Mouse (Mus musculus) intestine, postnatal 0 days (tissue): Measurements from ENCODE around the gene Trnp1. TPM values are rescaled to one million over a fixed set of nuclear protein-coding genes. Genes with fewer than 3 reads are reported as not detected.

Source experiments
- ATAC-seq: fragments of 200-750 bp; cut with Nextera tagmentation; 2 replicates; pipeline ENCODE4 v1.8.0; 2017; ENCODE audit warnings: mild to moderate bottlenecking, moderate TSS enrichment, moderate library complexity
- H3K27ac ChIP-seq: fragments of 300-500 bp; sonication (generic); 2 replicates; pipeline ENCODE4 v1.5.1; 2014; ENCODE audit warnings: mild to moderate bottlenecking, low read depth, low read length, moderate library complexity
- H3K27me3 ChIP-seq: fragments of 300-500 bp; sonication (generic); replicated peaks from 2 replicates; pipeline ENCODE4 v1.6.1; 2014; ENCODE audit warnings: low read length, mixed read lengths; ENCODE audit not compliant: control insufficient read depth, insufficient read depth
- H3K36me3 ChIP-seq: fragments of 300-500 bp; sonication (generic); 2 replicates; pipeline ENCODE4 v1.6.1; 2014; ENCODE audit warnings: mild to moderate bottlenecking, moderate library complexity; ENCODE audit not compliant: control insufficient read depth, insufficient read depth
- H3K4me1 ChIP-seq: fragments of 300-500 bp; sonication (generic); replicated peaks from 2 replicates; pipeline ENCODE4 v1.6.1; 2014; ENCODE audit warnings: antibody characterized with exemption, low read length, mixed read lengths; ENCODE audit not compliant: control insufficient read depth, insufficient read depth
- H3K4me2 ChIP-seq: fragments of 300-500 bp; sonication (generic); replicated peaks from 2 replicates; pipeline ENCODE4 v1.6.1; 2014; ENCODE audit warnings: low read depth, mild to moderate bottlenecking, moderate library complexity
- H3K4me3 ChIP-seq: fragments of 300-500 bp; sonication (generic); 2 replicates; pipeline ENCODE4 v1.5.1; 2014; ENCODE audit warnings: low read depth, low read length
- H3K9ac ChIP-seq: fragments of 300-500 bp; sonication (generic); 2 replicates; pipeline ENCODE4 v1.6.1; 2014; ENCODE audit warnings: mild to moderate bottlenecking, low read depth, low read length
- H3K9me3 ChIP-seq: fragments of 300-500 bp; sonication (generic); 2 replicates; pipeline ENCODE4 v1.6.1; 2016; ENCODE audit warnings: mixed run types; ENCODE audit not compliant: control insufficient read depth
- CTCF ChIP-seq: sonication (generic); IDR thresholded peaks from 2 replicates; pipeline ENCODE4 v1.5.1; 2016; ENCODE audit warnings: low read depth, mild to moderate bottlenecking, control low read depth, antibody characterized with exemption, moderate library complexity
- WGBS: fragments of 180-500 bp; shearing (Covaris S2); extraction: QIAGEN DNeasy Blood & Tissue Kit; methylation state at CpG from one replicate; pipeline ENCODE4 v1.1.7; 2014; 5-methylcytosine and 5-hydroxymethylcytosine counted together
- polyA plus RNA-seq: library from polyadenylated mRNA; unstranded; fragments of >200 nt; fragmentation: Nextera tagmentation; extraction: Ambion mirVana; gene quantifications from 2 replicates; pipeline ENCODE4 v1.2.1, GENCODE M21; 2015

Gene Trnp1
- polyA plus RNA-seq, 1 experiment from 2014 or later: 2.9 TPM

DNA sequence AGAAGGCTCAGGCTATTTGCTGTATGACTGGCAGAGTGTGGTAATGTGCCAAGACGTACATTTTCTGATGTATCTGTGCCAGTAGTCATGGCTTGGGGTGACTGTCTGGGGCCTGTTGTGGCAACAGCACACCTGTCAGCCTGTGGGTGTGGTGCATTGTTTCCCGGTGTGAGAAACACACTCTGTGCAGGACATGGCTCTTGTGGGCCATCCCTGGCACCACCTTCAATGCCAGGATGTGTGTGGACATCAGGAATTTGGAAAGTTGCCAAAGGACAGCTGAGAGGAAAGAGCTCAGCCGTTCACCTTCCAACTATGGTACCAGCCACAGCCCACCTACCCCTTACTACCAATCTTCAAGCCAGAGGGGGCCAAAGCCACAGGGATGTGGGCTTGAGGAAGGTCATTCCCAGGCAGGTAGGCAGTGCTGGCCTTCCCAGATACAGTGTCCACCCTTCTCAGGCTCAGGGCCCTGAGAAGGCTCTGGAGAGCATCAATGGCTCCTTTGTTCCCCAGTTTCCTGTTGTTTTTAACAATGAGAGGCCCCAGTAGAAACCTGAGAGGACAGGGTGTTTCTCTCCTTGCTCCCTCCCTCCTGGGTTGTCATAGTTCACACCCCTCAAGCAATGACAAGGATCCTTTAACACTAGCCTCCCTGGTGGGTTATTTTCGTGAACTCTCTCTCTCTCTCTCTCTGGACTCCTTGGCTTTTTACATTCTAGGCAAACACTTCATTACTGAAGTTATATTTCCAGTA lies 8.7 kb downstream of the Trnp1 start:
- Histone ChIP-seq H3K36me3 (no peaks in the 10 kb centered on the region), H3K9me3 (no peaks in the 10 kb centered on the region), H3K9ac (no peak overlapping the region), H3K4me3 (no peak overlapping the region), H3K4me1 (0 out of 2 replicates have a peak, but pooled peaks cover 3% of the 10 kb centered on the region), H3K27me3 (no peaks in the 10 kb centered on the region), H3K27ac (peak overlapping the region; percentile 22), H3K4me2 (no peak overlapping the region)
- ATAC-seq: peak; percentile 58
- no peak for TF ChIP-seq CTCF
- WGBS: 48% methylated on average over 4 of the region's 4 CpGs

DNA sequence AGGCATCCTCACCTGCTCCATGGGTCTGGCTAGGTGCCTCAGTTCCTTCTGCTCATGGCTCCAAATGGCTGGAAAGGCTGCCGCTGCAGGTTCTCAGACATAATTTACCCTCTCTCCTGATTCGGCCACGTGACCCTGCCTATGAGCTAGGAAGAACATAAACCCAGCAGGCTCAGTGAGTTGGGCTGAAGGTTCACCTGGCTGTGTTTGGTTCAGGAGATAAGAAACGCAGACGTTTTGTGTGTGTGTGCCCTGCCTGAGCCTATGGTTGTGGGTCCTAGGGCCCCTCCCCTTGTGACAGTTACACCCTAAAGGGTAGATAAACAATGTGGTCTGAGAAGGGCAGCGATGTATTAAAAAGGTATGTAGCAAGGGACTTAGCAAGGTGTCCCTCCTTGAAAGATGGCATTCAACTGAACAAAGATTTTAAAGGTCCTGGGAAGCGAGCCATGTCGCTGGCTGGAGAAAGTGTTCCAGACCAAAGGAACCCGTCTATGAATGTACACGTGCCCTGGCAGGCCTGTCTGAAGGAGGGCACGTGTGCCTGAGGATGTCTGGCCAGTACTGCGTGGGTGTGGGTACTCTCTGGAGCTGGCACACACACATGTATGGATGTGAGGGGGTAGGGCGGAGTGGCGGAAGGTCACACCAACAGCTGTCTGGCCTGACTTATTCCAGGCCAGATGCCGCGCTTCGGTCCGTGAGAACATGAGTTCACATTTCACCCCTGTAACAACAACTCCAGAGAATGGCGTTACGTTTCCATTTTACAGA lies 9.5 kb downstream of the Trnp1 start:
- Histone ChIP-seq H3K9me3 (no peaks in the 10 kb centered on the region), H3K9ac (no peak overlapping the region; the same call in 1 of the 2 replicates), H3K27me3 (0 out of 2 replicates have a peak, but pooled peaks cover 3% of the 10 kb centered on the region), H3K4me2 (no peak overlapping the region), H3K4me1 (0 out of 2 replicates have a peak, but pooled peaks cover 3% of the 10 kb centered on the region), H3K4me3 (no peak overlapping the region), H3K27ac (peak overlapping the region; percentile 22; the same call in 1 of the 2 replicates), H3K36me3 (no peaks in the 10 kb centered on the region)
- no peak for TF ChIP-seq CTCF
- 61% methylated on average over 20 of the region's 20 CpGs for WGBS
- peak; percentile 61 for ATAC-seq

DNA sequence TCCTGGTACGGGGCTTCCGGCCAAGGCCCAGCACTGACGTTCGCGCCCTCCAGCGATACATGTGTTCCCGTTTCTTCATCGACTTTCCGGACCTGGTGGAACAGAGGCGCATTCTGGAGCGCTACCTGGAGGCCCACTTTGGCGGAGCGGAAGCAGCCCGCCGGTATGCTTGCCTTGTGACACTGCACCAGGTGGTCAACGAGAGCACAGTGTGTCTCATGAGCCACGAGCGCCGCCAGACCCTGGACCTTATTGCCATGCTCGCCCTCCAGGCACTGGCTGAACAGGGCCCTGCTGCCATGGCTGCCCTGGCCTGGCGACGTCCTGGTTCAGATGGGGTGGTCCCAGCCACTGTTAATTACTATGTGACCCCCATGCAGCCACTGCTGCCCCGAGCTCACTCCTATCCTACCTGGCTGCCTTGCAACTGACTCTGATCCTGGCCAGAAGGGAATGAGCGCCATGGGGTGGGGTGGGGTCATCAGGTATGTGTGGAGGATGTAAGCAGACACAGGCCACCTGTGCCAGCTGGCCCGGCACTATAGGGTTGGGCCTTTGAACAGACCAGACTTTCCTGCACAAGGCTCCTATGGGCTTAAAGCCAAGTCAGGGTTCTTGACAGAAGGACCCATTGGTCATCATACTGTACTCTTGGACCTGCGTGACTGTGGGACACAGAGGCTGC lies 11.5 kb downstream of the Trnp1 start:
- no peak for ATAC-seq
- no peak overlapping the region for H3K9ac ChIP-seq
- WGBS: 93% methylated on average over 26 of the region's 26 CpGs

GRCm38 (mm10) chr4:133485691-133486425 lies 12.5 kb downstream of the Trnp1 start:
- 85% methylated on average over 28 of the region's 28 CpGs for WGBS
- TF ChIP-seq CTCF: no peak
- no peak overlapping the region for H3K9ac ChIP-seq
- no peak overlapping the region for H3K27ac ChIP-seq
- ATAC-seq: no peak
- no peak overlapping the region for H3K4me3 ChIP-seq
- H3K4me2 ChIP-seq: no peak overlapping the region
- no peaks in the 10 kb centered on the region for H3K36me3 ChIP-seq
- no peaks in the 10 kb centered on the region for H3K9me3 ChIP-seq
- no peaks in the 10 kb centered on the region for H3K4me1 ChIP-seq
- H3K27me3 ChIP-seq: 0 out of 2 replicates have a peak, but pooled peaks cover 14% of the 10 kb centered on the region

More for the DNA sequence above, 11.5 kb downstream of the Trnp1 start:
- Histone ChIP-seq H3K27ac (no peak overlapping the region), H3K27me3 (0 out of 2 replicates have a peak, but pooled peaks cover 7% of the 10 kb centered on the region), H3K9me3 (no peaks in the 10 kb centered on the region), H3K36me3 (no peaks in the 10 kb centered on the region), H3K4me3 (no peak overlapping the region), H3K4me1 (no peaks in the 10 kb centered on the region), H3K4me2 (no peak overlapping the region)
- TF ChIP-seq CTCF: no peak

DNA sequence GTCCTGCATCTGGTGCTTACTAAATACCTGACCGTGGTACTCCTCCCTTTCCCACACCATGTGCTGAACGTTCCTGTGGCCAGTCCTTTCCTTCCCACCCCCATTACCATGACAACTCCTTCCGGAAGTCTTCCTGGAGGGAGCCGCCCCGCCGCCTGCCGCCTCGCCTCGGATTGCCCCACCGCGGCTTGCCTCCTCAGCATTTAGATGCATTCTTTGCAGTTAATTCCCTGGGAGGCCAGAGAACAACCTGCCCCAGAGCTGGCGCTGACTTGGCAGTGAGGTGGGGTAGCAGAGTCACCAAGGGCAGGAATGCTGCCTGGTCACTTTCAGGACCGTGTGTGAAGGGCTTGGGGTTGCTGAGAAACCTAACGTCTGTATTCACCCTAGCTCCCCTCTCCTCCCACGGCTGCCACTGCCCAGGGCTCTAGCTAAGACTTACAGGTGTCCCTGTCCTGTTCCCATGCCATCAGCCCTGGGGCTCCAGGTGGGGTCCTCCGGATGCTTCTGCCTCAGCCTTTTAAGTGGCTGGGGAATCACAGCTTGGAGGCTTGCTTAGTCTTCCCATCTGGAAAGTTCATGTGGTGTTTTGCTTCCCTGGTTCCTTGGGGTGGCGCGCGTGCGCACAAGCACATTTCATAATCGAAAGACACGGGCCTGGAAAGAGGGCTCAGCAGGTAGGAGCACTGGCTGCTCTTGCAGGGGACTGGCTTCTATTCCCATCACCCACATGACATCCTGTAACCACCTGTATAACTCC lies 13.9 kb downstream of the Trnp1 start:
- 12% methylated on average over 22 of the region's 22 CpGs for WGBS
- no peak overlapping the region for H3K9ac ChIP-seq
- ATAC-seq: peak; percentile 7; the same call in 1 of the 2 replicates

More for the DNA sequence above, 13.9 kb downstream of the Trnp1 start:
- no peaks in the 10 kb centered on the region for H3K4me1 ChIP-seq
- TF ChIP-seq CTCF: peak; percentile 25; the same call in 1 of the 2 replicates
- peak overlapping the region; percentile 37; the same call in 1 of the 2 replicates for H3K27ac ChIP-seq
- no peaks in the 10 kb centered on the region for H3K36me3 ChIP-seq
- H3K9me3 ChIP-seq: no peaks in the 10 kb centered on the region
- peaks cover 14% of the 10 kb centered on the region; the same call in 1 of the 2 replicates for H3K27me3 ChIP-seq
- no peak overlapping the region for H3K4me3 ChIP-seq
- H3K4me2 ChIP-seq: peak overlapping the region; percentile 35
